Mouse (Mus musculus) liver, adult 2 months (tissue): ENCODE measurements at regions not wholly inside any gene's neighbourhood (a gene's known extent, or its start where the extent isn't known, plus 50 kb on each side); places are given as distances from the start of the nearest gene placed in this dataset.

ENCODE experiments used
- DNase-seq: peaks from one replicate; pipeline ENCODE4 v3.0.0-alpha.2; 2011; ENCODE audit warnings: low read depth, low spot score; ENCODE audit errors: extremely low read depth
- H3K27ac ChIP-seq: fragments of 200-500 bp; replicated peaks from 2 replicates; pipeline ENCODE4 v1.5.1; 2012; ENCODE audit warnings: low read depth, mild to moderate bottlenecking, control low read depth, inconsistent platforms, low read length; ENCODE audit not compliant: insufficient read depth
- H3K27me3 ChIP-seq: fragments of 200-500 bp; 2 replicates; pipeline ENCODE4 v1.6.1; 2012; ENCODE audit warnings: mild to moderate bottlenecking, moderate library complexity, low read length, inconsistent platforms; ENCODE audit not compliant: control insufficient read depth, insufficient read depth
- H3K36me3 ChIP-seq: fragments of 200-500 bp; 2 replicates; pipeline ENCODE4 v1.6.1; 2012; ENCODE audit warnings: low read length, inconsistent platforms; ENCODE audit not compliant: control insufficient read depth, insufficient read depth
- H3K4me1 ChIP-seq: fragments of 200-500 bp; 2 replicates; pipeline ENCODE4 v1.6.1; 2011; ENCODE audit warnings: low read length; ENCODE audit not compliant: control insufficient read depth, insufficient read depth
- H3K4me3 ChIP-seq: fragments of 200-500 bp; 2 replicates; pipeline ENCODE4 v1.5.1; 2011; ENCODE audit warnings: low read depth, mild to moderate bottlenecking, control low read depth, low read length, moderate library complexity; ENCODE audit not compliant: insufficient read depth
- H3K79me2 ChIP-seq: fragments of 200-500 bp; 2 replicates; pipeline ENCODE4 v1.6.1; 2012; ENCODE audit warnings: inconsistent platforms, mild to moderate bottlenecking, low read length, moderate library complexity; ENCODE audit not compliant: control insufficient read depth, insufficient read depth
- H3K9ac ChIP-seq: fragments of 200-500 bp; 2 replicates; pipeline ENCODE4 v1.6.1; 2012; ENCODE audit warnings: low read depth, mild to moderate bottlenecking, control low read depth, inconsistent platforms, low read length
- CTCF ChIP-seq: fragments of 200-500 bp; IDR thresholded peaks from 2 replicates; pipeline ENCODE4 v1.5.1; 2011; ENCODE audit warnings: low read depth, low read length, control low read depth
- POLR2A ChIP-seq: fragments of 200-500 bp; IDR thresholded peaks from 2 replicates; pipeline ENCODE4 v1.6.1; 2011; ENCODE audit warnings: low read length, control low read depth; ENCODE audit not compliant: insufficient read depth; ENCODE audit errors: extremely low read depth
- WGBS: fragments of 180-500 bp; shearing (Covaris S2); methylation state at CpG from one replicate; pipeline ENCODE4 v1.1.7; 2018; 5-methylcytosine and 5-hydroxymethylcytosine counted together

DNA sequence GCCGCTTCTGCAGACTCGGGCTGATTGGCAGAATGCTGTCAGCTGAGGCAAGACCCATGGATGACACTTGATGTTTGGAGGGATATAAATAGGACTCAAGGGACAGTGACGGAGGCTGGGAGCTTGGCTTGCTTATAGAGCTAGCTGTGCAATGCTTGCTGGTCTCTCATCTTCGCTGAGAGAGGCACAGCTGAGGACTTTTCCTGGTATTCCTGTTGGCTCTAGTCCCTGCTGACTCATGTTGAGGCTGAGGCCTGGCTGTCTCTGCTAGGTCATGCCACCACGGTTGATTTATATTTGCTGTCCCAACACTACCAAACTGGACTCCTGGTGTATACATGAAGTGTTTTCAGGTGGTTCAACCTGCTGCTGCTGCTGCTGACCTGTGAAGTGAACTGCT lies 419.6 kb upstream of the Meis1 start:
- Histone ChIP-seq H3K27ac (no peak overlapping the region), H3K27me3 (no peaks in the 10 kb centered on the region), H3K4me1 (no peaks in the 10 kb centered on the region), H3K9ac (no peak overlapping the region), H3K36me3 (no peaks in the 10 kb centered on the region), H3K4me3 (no peak overlapping the region), H3K79me2 (no peaks in the 10 kb centered on the region)
- DNase-seq = no peak
- 88% methylated on average over 5 of the region's 5 CpGs for WGBS
- TF ChIP-seq CTCF (no peak), POLR2A (no peak)

DNA sequence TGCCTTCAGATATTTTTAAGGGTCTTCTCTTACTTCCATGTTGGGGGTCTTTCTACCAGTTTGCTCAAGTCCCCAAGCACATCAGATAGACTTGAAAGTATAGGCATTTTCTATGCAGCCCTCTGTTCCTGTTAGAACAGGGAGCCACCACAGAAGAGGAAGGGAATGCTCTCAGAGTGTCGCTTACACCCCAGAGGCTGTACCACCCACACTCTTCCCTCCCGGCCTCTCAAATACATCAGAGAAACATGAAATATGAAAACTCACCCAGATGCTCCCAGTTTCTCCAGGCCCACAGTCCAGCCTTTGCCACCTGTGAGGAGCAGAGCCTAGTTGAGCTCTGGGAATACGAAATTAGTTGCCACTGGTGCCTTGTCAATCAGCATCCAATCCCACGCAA lies 423.2 kb upstream of the Meis1 start:
- TF ChIP-seq CTCF (no peak), POLR2A (no peak)

DNA sequence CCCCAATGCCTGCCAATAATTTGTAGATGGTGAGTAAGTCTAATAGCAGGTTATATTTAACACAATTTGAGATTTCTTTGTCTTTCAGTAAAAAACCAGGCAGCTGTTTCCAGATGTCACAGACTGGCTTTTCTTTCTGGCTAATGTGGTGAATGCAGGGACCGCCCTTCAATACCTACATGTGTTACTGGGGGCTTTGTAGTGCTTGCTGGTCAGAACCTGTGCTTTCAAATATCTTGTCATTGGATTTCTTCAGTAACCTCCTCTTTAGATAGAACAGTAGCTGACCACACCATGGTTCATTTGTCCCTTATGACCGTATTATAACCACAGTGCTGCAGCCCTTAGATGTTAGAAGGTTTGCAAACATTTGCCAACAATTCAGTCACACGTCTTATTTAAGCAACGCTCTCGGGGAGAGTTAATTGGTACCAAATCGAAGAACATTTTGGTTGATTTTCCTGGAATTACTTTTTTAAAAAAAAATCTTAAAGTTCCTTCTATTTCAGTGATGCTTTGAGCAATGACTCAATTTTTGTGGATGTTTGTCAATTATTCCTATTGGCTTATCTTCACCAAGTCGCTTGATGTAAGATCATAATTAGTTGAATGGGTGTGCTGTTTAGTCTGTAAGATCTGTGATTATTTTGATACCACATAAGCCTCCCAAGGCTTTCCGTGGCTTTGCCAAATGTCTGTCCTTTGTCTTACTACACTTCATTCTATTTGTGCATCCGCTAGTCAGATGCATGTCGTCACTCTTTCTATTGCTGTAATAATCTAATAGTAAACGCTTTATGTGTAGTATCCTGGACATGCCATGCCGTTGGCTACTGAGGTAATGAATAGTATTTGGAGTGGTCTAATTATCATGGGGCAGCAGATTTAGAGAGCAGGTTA lies 436.9 kb upstream of the Meis1 start:
- Histone ChIP-seq H3K27ac (no peak overlapping the region), H3K4me1 (no peaks in the 10 kb centered on the region), H3K4me3 (no peak overlapping the region), H3K27me3 (no peaks in the 10 kb centered on the region), H3K36me3 (no peaks in the 10 kb centered on the region), H3K9ac (no peak overlapping the region), H3K79me2 (no peaks in the 10 kb centered on the region)
- WGBS = 88% methylated on average over 12 of the region's 12 CpGs
- no peak for DNase-seq
- no peak for TF ChIP-seq POLR2A
- no peak for TF ChIP-seq CTCF

More for the DNA sequence above, 423.2 kb upstream of the Meis1 start:
- H3K27me3 ChIP-seq = no peaks in the 10 kb centered on the region; the same call in 1 of the 2 replicates
- H3K4me3 ChIP-seq = no peak overlapping the region
- H3K4me1 ChIP-seq = no peaks in the 10 kb centered on the region
- DNase-seq = no peak
- no peaks in the 10 kb centered on the region for H3K36me3 ChIP-seq
- H3K27ac ChIP-seq = no peak overlapping the region
- 91% methylated on average over 4 of the region's 4 CpGs for WGBS
- no peak overlapping the region for H3K9ac ChIP-seq
- no peaks in the 10 kb centered on the region for H3K79me2 ChIP-seq

DNA sequence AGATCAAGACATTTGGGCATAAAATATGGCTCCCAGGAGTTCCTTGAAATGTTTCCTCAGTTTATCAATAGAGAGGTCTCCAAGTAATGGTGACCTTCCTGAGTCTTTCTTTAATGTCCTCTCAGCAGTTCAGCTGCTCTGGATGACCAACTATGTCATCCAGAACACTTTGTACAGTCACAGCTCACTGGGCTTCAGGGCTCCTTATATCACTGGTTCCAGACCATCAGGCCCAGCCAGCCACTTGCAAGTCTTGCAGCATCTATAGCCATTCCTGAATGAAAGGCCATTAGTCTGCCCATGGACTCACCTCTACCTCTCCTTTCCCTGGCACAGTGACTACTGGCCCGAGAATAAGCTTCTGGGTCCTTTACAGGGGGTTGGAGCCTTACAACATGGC lies 437.8 kb upstream of the Meis1 start:
- Histone ChIP-seq H3K27me3 (no peaks in the 10 kb centered on the region), H3K4me3 (no peak overlapping the region), H3K9ac (no peak overlapping the region), H3K79me2 (no peaks in the 10 kb centered on the region), H3K4me1 (no peaks in the 10 kb centered on the region), H3K27ac (no peak overlapping the region), H3K36me3 (no peaks in the 10 kb centered on the region)
- DNase-seq = no peak
- WGBS = 53% methylated on average over 1 of the region's 1 CpGs
- no peak for TF ChIP-seq POLR2A

DNA sequence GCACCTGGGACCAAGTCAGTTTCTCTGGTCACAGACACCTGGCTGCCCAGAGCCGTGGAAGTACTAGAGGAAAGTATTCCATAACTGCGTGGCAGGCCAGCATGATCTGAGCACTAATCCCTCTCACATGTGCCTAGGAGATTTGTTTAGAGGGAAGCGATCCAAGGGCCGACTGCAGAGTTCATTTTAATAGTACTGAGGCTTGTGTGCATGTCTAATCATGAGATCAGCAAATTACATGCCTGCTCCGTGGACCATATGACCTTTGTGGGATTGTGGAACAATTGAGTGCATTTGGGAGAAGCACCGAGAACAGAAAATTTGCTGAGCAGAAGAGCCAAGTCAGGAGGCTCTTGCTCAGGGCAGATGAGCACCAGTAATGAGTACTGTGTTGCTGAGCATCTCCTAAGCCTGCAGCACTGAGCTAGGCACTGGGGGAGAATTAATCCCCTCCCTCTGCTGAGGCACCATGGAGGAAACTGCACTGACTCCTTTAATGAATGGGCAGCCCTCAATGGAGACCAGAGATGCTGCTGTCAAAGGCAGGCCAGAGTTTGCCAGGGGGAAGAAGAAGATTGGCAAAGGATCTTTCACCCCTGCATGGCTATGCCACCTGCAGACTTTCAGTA lies 445.1 kb upstream of the Meis1 start:
- DNase-seq = no peak
- no peak overlapping the region for H3K4me3 ChIP-seq
- H3K9ac ChIP-seq = no peak overlapping the region
- H3K27ac ChIP-seq = no peak overlapping the region
- no peak for TF ChIP-seq CTCF
- no peak for TF ChIP-seq POLR2A
- H3K4me1 ChIP-seq = no peaks in the 10 kb centered on the region
- no peaks in the 10 kb centered on the region for H3K27me3 ChIP-seq
- WGBS = 85% methylated on average over 6 of the region's 6 CpGs
- no peaks in the 10 kb centered on the region for H3K36me3 ChIP-seq
- H3K79me2 ChIP-seq = no peaks in the 10 kb centered on the region

DNA sequence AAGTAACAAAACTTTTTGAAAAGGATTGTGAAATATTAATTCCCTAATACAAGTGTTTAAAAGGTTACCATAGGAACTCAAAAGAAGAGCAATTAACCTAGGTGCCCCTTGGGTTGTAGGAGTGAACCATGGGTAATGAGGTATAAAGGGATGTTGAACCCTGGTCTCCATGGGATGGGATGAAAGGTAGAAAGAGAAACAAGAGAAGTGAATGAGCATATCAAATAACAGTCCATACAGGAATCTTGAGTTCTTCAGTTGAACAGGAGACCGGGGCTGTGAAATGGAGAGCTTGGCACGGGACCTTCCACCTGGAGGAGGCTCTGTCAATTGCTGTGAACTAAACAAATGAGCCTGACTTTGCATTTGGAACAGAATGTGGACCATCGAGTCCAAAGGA lies 449.6 kb upstream of the Meis1 start:
- 89% methylated on average over 3 of the region's 3 CpGs for WGBS
- no peak overlapping the region for H3K27ac ChIP-seq
- DNase-seq = no peak

More for the DNA sequence above, 449.6 kb upstream of the Meis1 start:
- Histone ChIP-seq H3K36me3 (no peaks in the 10 kb centered on the region), H3K79me2 (no peaks in the 10 kb centered on the region), H3K27me3 (no peaks in the 10 kb centered on the region), H3K9ac (no peak overlapping the region), H3K4me1 (no peaks in the 10 kb centered on the region), H3K4me3 (no peak overlapping the region)
- TF ChIP-seq CTCF = no peak
- no peak for TF ChIP-seq POLR2A
